16 mouse cellular contexts compared by ENCODE assay signal in genomic region chr6:54777661-54778060, GRCm38 (mm10). TPM values are rescaled to one million over a fixed set of nuclear protein-coding genes. Genes with fewer than 3 reads are reported as not detected.
A peak's percentile ranks its signal among the peaks of the same experiment; 100 is the strongest.
DNase-seq lines count a peak whose midpoint lies in the region; ATAC-seq and TF ChIP-seq lines count a peak whose summit lies in the region.
"Had no signal": no experiment of that assay in that cellular context is flagged by ENCODE, and none has a peak within 500 bp of the region (broad histone marks: within the 10 kb centered on the region; RNA-seq: fewer than 3 reads in every experiment).

No protein-coding gene starts in this region.

- TF ChIP-seq CTCF in intestine, postnatal 0 days (IDR thresholded peaks at IDR 0.05; ENCODE audit: low read depth), result no peak

- peak; percentile 54; the same call in 1 of the 2 replicates for ATAC-seq in forebrain, embryonic 13.5 days
- no peak for ATAC-seq in neural tube, embryonic 11.5 days (ENCODE audit: insufficient read depth, low FRiP score, low TSS enrichment)
- peak; percentile 70 for ATAC-seq in intestine, postnatal 0 days
- peak; percentile 11; the same call in 1 of the 2 replicates for ATAC-seq in neural tube, embryonic 15.5 days (ENCODE audit: low FRiP score)
- no peak for ATAC-seq in monocyte, adult 5-6 weeks (replicated peaks; ENCODE audit: insufficient number of reproducible peaks, low FRiP score, low TSS enrichment, poor library complexity, severe bottlenecking)
- ATAC-seq: activated CD4-positive, CD25-positive, alpha-beta regulatory T cell, adult 4 months; liver, postnatal 0 days had no signal

- H3K27ac ChIP-seq in forebrain, embryonic 13.5 days, result peak overlapping the region; percentile 74
- H3K27ac ChIP-seq in forebrain, embryonic 10.5 days, result no peak overlapping the region
- no peak overlapping the region for H3K27ac ChIP-seq in neural tube, embryonic 11.5 days (ENCODE audit: low read depth, low read length)
- H3K27ac ChIP-seq in intestine, postnatal 0 days (ENCODE audit: low read depth, low read length), result no peak overlapping the region
- peak overlapping the region; percentile 41; the same call in 1 of the 2 replicates for H3K27ac ChIP-seq in neural tube, embryonic 15.5 days (replicated peaks)
- H3K27ac ChIP-seq: embryonic facial prominence, embryonic 12.5 days; limb, embryonic 13.5 days had no signal

- H3K4me2 ChIP-seq in forebrain, embryonic 13.5 days, result peak overlapping the region; percentile 4; the same call in 1 of the 2 replicates
- H3K4me2 ChIP-seq in neural tube, embryonic 11.5 days (ENCODE audit: low read depth), result no peak overlapping the region
- H3K4me2 ChIP-seq in intestine, postnatal 0 days (replicated peaks; ENCODE audit: low read depth), result no peak overlapping the region; the same call in 1 of the 2 replicates
- H3K4me2 ChIP-seq in neural tube, embryonic 15.5 days, result no peak overlapping the region; the same call in 1 of the 2 replicates
- H3K4me2 ChIP-seq: embryonic facial prominence, embryonic 12.5 days; limb, embryonic 13.5 days had no signal

- WGBS in forebrain, embryonic 13.5 days, result 26% methylated on average over 8 of the region's 8 CpGs
- WGBS in forebrain, embryonic 10.5 days, result 60% methylated on average over 8 of the region's 8 CpGs
- 49% methylated on average over 8 of the region's 8 CpGs for WGBS in neural tube, embryonic 11.5 days
- 37% methylated on average over 8 of the region's 8 CpGs for WGBS in intestine, postnatal 0 days
- 25% methylated on average over 8 of the region's 8 CpGs for WGBS in neural tube, embryonic 15.5 days

- no peak for DNase-seq in forebrain, embryonic 10.5 days (ENCODE audit: extremely low spot score, low spot score)
- peak; percentile 27 for DNase-seq in neural tube, embryonic 11.5 days (ENCODE audit: low spot score)
- DNase-seq in neural tube, embryonic 10.5 days (ENCODE audit: extremely low spot score, low spot score), result no peak
- no peak for DNase-seq in kidney, postnatal 10 days
- DNase-seq: adrenal gland, postnatal 25 days; cerebellum, postnatal 36 days; gastrocnemius, postnatal 14 days; liver, postnatal 0 days; thymus, postnatal 4 days had no signal

- H3K27me3 ChIP-seq in forebrain, embryonic 13.5 days, result no peaks in the 10 kb centered on the region
- H3K27me3 ChIP-seq in forebrain, embryonic 10.5 days (ENCODE audit: poor library complexity, severe bottlenecking), result no peaks in the 10 kb centered on the region
- no peaks in the 10 kb centered on the region for H3K27me3 ChIP-seq in neural tube, embryonic 11.5 days (ENCODE audit: control insufficient read depth, insufficient read depth, low read length)
- H3K27me3 ChIP-seq in intestine, postnatal 0 days (replicated peaks; ENCODE audit: control insufficient read depth, insufficient read depth, low read length), result no peaks in the 10 kb centered on the region
- H3K27me3 ChIP-seq in neural tube, embryonic 15.5 days (replicated peaks), result no peaks in the 10 kb centered on the region
- H3K27me3 ChIP-seq: embryonic facial prominence, embryonic 12.5 days; limb, embryonic 13.5 days had no signal

- no peaks in the 10 kb centered on the region for H3K36me3 ChIP-seq in forebrain, embryonic 13.5 days (ENCODE audit: poor library complexity, severe bottlenecking)
- H3K36me3 ChIP-seq in forebrain, embryonic 10.5 days (replicated peaks), result no peaks in the 10 kb centered on the region
- H3K36me3 ChIP-seq in neural tube, embryonic 11.5 days (ENCODE audit: control insufficient read depth, insufficient read depth, low read length), result no peaks in the 10 kb centered on the region
- no peaks in the 10 kb centered on the region for H3K36me3 ChIP-seq in intestine, postnatal 0 days (ENCODE audit: control insufficient read depth, insufficient read depth)
- H3K36me3 ChIP-seq in neural tube, embryonic 15.5 days, result no peaks in the 10 kb centered on the region
- H3K36me3 ChIP-seq: embryonic facial prominence, embryonic 12.5 days; limb, embryonic 13.5 days had no signal

- H3K4me1 ChIP-seq in forebrain, embryonic 13.5 days, result peaks cover 20% of the 10 kb centered on the region
- peaks cover 12% of the 10 kb centered on the region for H3K4me1 ChIP-seq in forebrain, embryonic 10.5 days
- H3K4me1 ChIP-seq in neural tube, embryonic 11.5 days (ENCODE audit: control insufficient read depth, insufficient read depth, low read length), result no peaks in the 10 kb centered on the region
- 0 out of 2 replicates have a peak, but pooled peaks cover 3% of the 10 kb centered on the region for H3K4me1 ChIP-seq in intestine, postnatal 0 days (replicated peaks; ENCODE audit: control insufficient read depth, insufficient read depth, low read length)
- peaks cover 16% of the 10 kb centered on the region for H3K4me1 ChIP-seq in neural tube, embryonic 15.5 days
- H3K4me1 ChIP-seq: embryonic facial prominence, embryonic 12.5 days; limb, embryonic 13.5 days had no signal

- H3K4me3 ChIP-seq in forebrain, embryonic 13.5 days, result no peak overlapping the region
- H3K4me3 ChIP-seq in forebrain, embryonic 10.5 days, result no peak overlapping the region
- no peak overlapping the region for H3K4me3 ChIP-seq in neural tube, embryonic 11.5 days (ENCODE audit: low read depth, low read length)
- no peak overlapping the region for H3K4me3 ChIP-seq in intestine, postnatal 0 days (ENCODE audit: low read depth, low read length)
- no peak overlapping the region for H3K4me3 ChIP-seq in neural tube, embryonic 15.5 days (replicated peaks)
- H3K4me3 ChIP-seq: embryonic facial prominence, embryonic 12.5 days; limb, embryonic 13.5 days had no signal

- H3K9me3 ChIP-seq in forebrain, embryonic 13.5 days (replicated peaks), result no peaks in the 10 kb centered on the region
- H3K9me3 ChIP-seq in forebrain, embryonic 10.5 days, result no peaks in the 10 kb centered on the region
- no peaks in the 10 kb centered on the region for H3K9me3 ChIP-seq in neural tube, embryonic 11.5 days (ENCODE audit: control insufficient read depth, low read length)
- H3K9me3 ChIP-seq in intestine, postnatal 0 days (ENCODE audit: control insufficient read depth), result no peaks in the 10 kb centered on the region
- H3K9me3 ChIP-seq in neural tube, embryonic 15.5 days (replicated peaks), result no peaks in the 10 kb centered on the region
- H3K9me3 ChIP-seq: embryonic facial prominence, embryonic 12.5 days; limb, embryonic 13.5 days had no signal

- H3K9ac ChIP-seq in forebrain, embryonic 13.5 days, result 0 out of 2 replicates have a peak overlapping the region, but pooled peaks have one; percentile 1
- H3K9ac ChIP-seq in neural tube, embryonic 11.5 days (ENCODE audit: low read length), result no peak overlapping the region
- no peak overlapping the region for H3K9ac ChIP-seq in intestine, postnatal 0 days (ENCODE audit: low read depth, low read length)
- no peak overlapping the region; the same call in 1 of the 2 replicates for H3K9ac ChIP-seq in neural tube, embryonic 15.5 days (replicated peaks)
- H3K9ac ChIP-seq: embryonic facial prominence, embryonic 12.5 days; limb, embryonic 13.5 days; liver, postnatal 0 days had no signal

RNA-seq across cellular contexts. Expression of gene Znrf2, which starts 39.1 kb away (rescaled TPM):
- polyA plus RNA-seq in forebrain, embryonic 13.5 days (2015; fragmentation: Nextera tagmentation; extraction: Ambion mirVana), result 9.9 and 11.3 TPM in 2 replicates
- polyA plus RNA-seq in forebrain, embryonic 10.5 days (2016; fragmentation: Nextera tagmentation; extraction: Ambion mirVana), result 1.8 and 2.3 TPM in 2 replicates
- 2.5 and 3.3 TPM in 2 replicates for polyA plus RNA-seq in neural tube, embryonic 11.5 days (2014; fragmentation: Nextera tagmentation; extraction: Ambion mirVana)
- 7.8 and 8.5 TPM in 2 replicates for polyA plus RNA-seq in intestine, postnatal 0 days (2015; fragmentation: Nextera tagmentation; extraction: Ambion mirVana)
- 5.8 and 5.9 TPM in 2 replicates for polyA plus RNA-seq in neural tube, embryonic 15.5 days (2015; fragmentation: Nextera tagmentation; extraction: Ambion mirVana)
- total RNA-seq in monocyte, adult 5-6 weeks (2017), result 73.5 to 140 TPM (median 84.1 TPM) in 3 replicates

Comparison
In these comparisons a context has a peak if more than half of its experiments do, and no peak if none do; other contexts are left out.
1. ATAC-seq: peak in forebrain, embryonic 13.5 days (single experiment), intestine, postnatal 0 days (single experiment) and neural tube, embryonic 15.5 days (single experiment); none in neural tube, embryonic 11.5 days (single experiment) and monocyte, adult 5-6 weeks (single experiment).
2. H3K27ac ChIP-seq: peak in forebrain, embryonic 13.5 days (single experiment) and neural tube, embryonic 15.5 days (single experiment); none in forebrain, embryonic 10.5 days (single experiment), neural tube, embryonic 11.5 days (single experiment) and intestine, postnatal 0 days (single experiment).